Mouse (Mus musculus) embryo, embryonic 10.5 days (tissue): ENCODE results near the gene 4930512M02Rik.
"Not testable (repeated sequence)": the region's sequence is repeated elsewhere in the genome, so short reads cannot be mapped to it uniquely, and the experiment has no call there.

Experiments used
- DNase-seq: peaks from one replicate; pipeline ENCODE4 v3.0.0-alpha.2; 2015; ENCODE audit warnings: low spot score

The 4930512M02Rik gene

GRCm38 (mm10) chr11:11627735-11628134 is at the start of gene 4930512M02Rik:
TSS of gene 4930512M02Rik (minus strand) at chr11:11627835.
- not testable (repeated sequence) for DNase-seq

GRCm38 (mm10) chr11:11677165-11677564 is 49.5 kb upstream of the 4930512M02Rik start:
- no peak for DNase-seq

- no peak for DNase-seq
These were observed 48.6 kb upstream of the 4930512M02Rik start for GRCm38 (mm10) chr11:11676068-11676741.

- no peak for DNase-seq
These were observed 47.4 kb upstream of the 4930512M02Rik start for GRCm38 (mm10) chr11:11675063-11675462.

GRCm38 (mm10) chr11:11672974-11673373 is 45.3 kb upstream of the 4930512M02Rik start:
- no peak for DNase-seq

- no peak for DNase-seq
These were observed 40.3 kb upstream of the 4930512M02Rik start for GRCm38 (mm10) chr11:11667922-11668290.

- DNase-seq = no peak
These were observed 39.8 kb upstream of the 4930512M02Rik start for GRCm38 (mm10) chr11:11667254-11667921.

- no peak for DNase-seq
These were observed 33.0 kb upstream of the 4930512M02Rik start for GRCm38 (mm10) chr11:11660651-11661050.

- DNase-seq = no peak
These were observed 31.2 kb upstream of the 4930512M02Rik start for GRCm38 (mm10) chr11:11658834-11659233.

GRCm38 (mm10) chr11:11657634-11658033 is 30.0 kb upstream of the 4930512M02Rik start:
- DNase-seq = no peak

- peak; percentile 3 for DNase-seq
These were observed 29.4 kb upstream of the 4930512M02Rik start for GRCm38 (mm10) chr11:11656995-11657530.

- DNase-seq = no peak
These were observed 28.8 kb upstream of the 4930512M02Rik start for GRCm38 (mm10) chr11:11656388-11656787.

- DNase-seq = no peak
These were observed 16.7 kb upstream of the 4930512M02Rik start for GRCm38 (mm10) chr11:11644303-11644702.

GRCm38 (mm10) chr11:11624073-11624705 is 3.4 kb downstream of the 4930512M02Rik start:
- no peak for DNase-seq

GRCm38 (mm10) chr11:11609243-11609642 is 18.4 kb downstream of the 4930512M02Rik start:
- DNase-seq = no peak

GRCm38 (mm10) chr11:11587327-11587726 is 40.3 kb downstream of the 4930512M02Rik start:
- no peak for DNase-seq

GRCm38 (mm10) chr11:11586423-11586822 is 41.2 kb downstream of the 4930512M02Rik start:
- DNase-seq = no peak

- DNase-seq = no peak
These were observed 53.9 kb downstream of the 4930512M02Rik start for GRCm38 (mm10) chr11:11573691-11574090.

GRCm38 (mm10) chr11:11570747-11571146 is 56.9 kb downstream of the 4930512M02Rik start:
- DNase-seq = no peak

GRCm38 (mm10) chr11:11569466-11570132 is 58.0 kb downstream of the 4930512M02Rik start:
- DNase-seq = peak; percentile 10

GRCm38 (mm10) chr11:11568033-11568432 is 59.6 kb downstream of the 4930512M02Rik start:
- no peak for DNase-seq

GRCm38 (mm10) chr11:11565146-11565820 is 62.4 kb downstream of the 4930512M02Rik start:
- no peak for DNase-seq
